Mouse (Mus musculus) bone marrow, adult 2 months (tissue): ENCODE data around the gene Msrb3.

ENCODE experiments used
- CTCF ChIP-seq: fragments of 200-500 bp; IDR thresholded peaks from 2 replicates; pipeline ENCODE4 v1.5.1; 2011; ENCODE audit warnings: low read length, control low read depth; ENCODE audit not compliant: control insufficient read depth, insufficient read depth
- POLR2A ChIP-seq: fragments of 200-500 bp; IDR thresholded peaks from 2 replicates; pipeline ENCODE4 v1.6.1; 2011; ENCODE audit warnings: low read depth, mild to moderate bottlenecking, control low read depth, low read length, borderline replicate concordance; ENCODE audit not compliant: control insufficient read depth

- TF ChIP-seq CTCF (no peak), POLR2A (no peak)
Observed at GRCm38 (mm10) chr10:120861674-120862073, 37.2 kb downstream of the Msrb3 start.
